Mouse (Mus musculus) neural tube, embryonic 10.5 days (tissue): ENCODE results near the gene Hspb6.

Experiments
- DNase-seq: peaks from one replicate; pipeline ENCODE4 v3.0.0-alpha.2; 2017; ENCODE audit warnings: low spot score; ENCODE audit errors: extremely low spot score

The Hspb6 gene

GRCm38 (mm10) chr7:30586455-30587020 lies 34.6 kb downstream of the Hspb6 start:
- no peak for DNase-seq

- peak; percentile 74 for DNase-seq
Observed at GRCm38 (mm10) chr7:30587842-30588667, 36.1 kb downstream of the Hspb6 start.

GRCm38 (mm10) chr7:30588676-30589434 lies 36.9 kb downstream of the Hspb6 start, which contains the start of gene Kmt2b:
Kmt2b (minus strand) TSS chr7:30588726.
- peak; percentile 97 for DNase-seq

GRCm38 (mm10) chr7:30589435-30590301 lies 37.7 kb downstream of the Hspb6 start:
- peak; percentile 89 for DNase-seq

- no peak for DNase-seq
Observed at GRCm38 (mm10) chr7:30590927-30591604, 39.1 kb downstream of the Hspb6 start.

- DNase-seq = no peak
Observed at GRCm38 (mm10) chr7:30591605-30591951, 39.6 kb downstream of the Hspb6 start.

GRCm38 (mm10) chr7:30592772-30593423 lies 40.9 kb downstream of the Hspb6 start:
- no peak for DNase-seq

- no peak for DNase-seq
Observed at GRCm38 (mm10) chr7:30593579-30594509, 41.9 kb downstream of the Hspb6 start.

GRCm38 (mm10) chr7:30594510-30595024 lies 42.6 kb downstream of the Hspb6 start:
- DNase-seq = no peak

- no peak for DNase-seq
Observed at GRCm38 (mm10) chr7:30596093-30596492, 44.1 kb downstream of the Hspb6 start.

- DNase-seq = no peak
Observed at GRCm38 (mm10) chr7:30596811-30597210, 44.8 kb downstream of the Hspb6 start.

GRCm38 (mm10) chr7:30598786-30599185 lies 46.8 kb downstream of the Hspb6 start, which contains the start of gene Zbtb32:
Zbtb32 (minus strand) TSS chr7:30598909.
- DNase-seq = no peak

- peak; percentile 69 for DNase-seq
Observed at GRCm38 (mm10) chr7:30599933-30600353, 48.0 kb downstream of the Hspb6 start.

- no peak for DNase-seq
Observed at GRCm38 (mm10) chr7:30600651-30601050, 48.7 kb downstream of the Hspb6 start.

- DNase-seq = no peak
Observed at GRCm38 (mm10) chr7:30602583-30602982, 50.6 kb downstream of the Hspb6 start.

- DNase-seq = no peak
Observed at GRCm38 (mm10) chr7:30604424-30604823, 52.4 kb downstream of the Hspb6 start.

GRCm38 (mm10) chr7:30604944-30605343 lies 53.0 kb downstream of the Hspb6 start:
- no peak for DNase-seq
